Mouse (Mus musculus) heart, adult 2 months (tissue): ENCODE data around the gene Inf2. TPM values are rescaled to one million over a fixed set of nuclear protein-coding genes. Genes with fewer than 3 reads are reported as not detected.

Experiments used
- DNase-seq, 2 experiments: peaks; one replicate each; pipeline ENCODE4 v3.0.0; 2021
- H3K27ac ChIP-seq: fragments of 200-600 bp; 2 replicates; pipeline ENCODE4 v1.8.1; 2022
- H3K27me3 ChIP-seq: fragments of 200-500 bp; 2 replicates; pipeline ENCODE4 v1.6.1; 2012; ENCODE audit warnings: mild to moderate bottlenecking, low read length, inconsistent platforms, mixed read lengths; ENCODE audit not compliant: control insufficient read depth, insufficient read depth
- H3K36me3 ChIP-seq: fragments of 200-500 bp; 2 replicates; pipeline ENCODE4 v1.6.1; 2012; ENCODE audit warnings: low read length, inconsistent platforms; ENCODE audit not compliant: control insufficient read depth, insufficient read depth
- H3K4me1 ChIP-seq: fragments of 200-500 bp; 2 replicates; pipeline ENCODE4 v1.6.1; 2011; ENCODE audit warnings: low read length; ENCODE audit not compliant: control insufficient read depth, insufficient read depth
- H3K4me3 ChIP-seq: fragments of 200-600 bp; 2 replicates; pipeline ENCODE4 v1.8.1; 2022
- H3K79me2 ChIP-seq: fragments of 200-500 bp; replicated peaks from 2 replicates; pipeline ENCODE4 v1.6.1; 2012; ENCODE audit warnings: mild to moderate bottlenecking, inconsistent platforms, low read length, moderate library complexity, mixed read lengths; ENCODE audit not compliant: control insufficient read depth, insufficient read depth
- H3K9ac ChIP-seq: fragments of 200-500 bp; 2 replicates; pipeline ENCODE4 v1.6.1; 2012; ENCODE audit warnings: low read depth, mild to moderate bottlenecking, control low read depth, inconsistent platforms, low read length, mixed read lengths
- CTCF ChIP-seq: fragments of 200-600 bp; IDR thresholded peaks from 2 replicates; pipeline ENCODE4 v1.8.1; 2022; ENCODE audit warnings: antibody characterized with exemption, mild to moderate bottlenecking, moderate library complexity
- EP300 ChIP-seq: fragments of 200-500 bp; IDR thresholded peaks from 2 replicates; pipeline ENCODE4 v1.6.1; 2011; ENCODE audit warnings: low read depth, low read length, control low read depth; ENCODE audit not compliant: insufficient read depth
- POLR2A ChIP-seq: fragments of 200-500 bp; IDR thresholded peaks from 2 replicates; pipeline ENCODE4 v1.6.1; 2011; ENCODE audit warnings: mild to moderate bottlenecking, low read depth, low read length, control low read depth; ENCODE audit not compliant: insufficient read depth
- WGBS: fragments of 180-500 bp; shearing (Covaris S2); methylation state at CpG from one replicate; pipeline ENCODE4 v1.1.7; 2018; 5-methylcytosine and 5-hydroxymethylcytosine counted together
- intact Hi-C: fragments of 180-260 bp; cut with DNase I; formaldehyde crosslinking; loops from one replicate; pipeline ENCODE4 v1.15.1; 2025
- polyA plus RNA-seq: library from polyadenylated mRNA; depleted of rRNA; stranded (reverse); fragments of >200 nt; gene quantifications from 2 replicates; pipeline ENCODE4 v1.2.3, GENCODE M21; 2012
- total RNA-seq, 2 experiments: library from RNA; stranded (reverse); gene quantifications; 2 replicates each; pipeline ENCODE4 v1.2.3; 2021

Inf2 gene
- total and polyA plus RNA-seq, 3 experiments = 12.7 to 17.3 (median 15.0) TPM

DNA sequence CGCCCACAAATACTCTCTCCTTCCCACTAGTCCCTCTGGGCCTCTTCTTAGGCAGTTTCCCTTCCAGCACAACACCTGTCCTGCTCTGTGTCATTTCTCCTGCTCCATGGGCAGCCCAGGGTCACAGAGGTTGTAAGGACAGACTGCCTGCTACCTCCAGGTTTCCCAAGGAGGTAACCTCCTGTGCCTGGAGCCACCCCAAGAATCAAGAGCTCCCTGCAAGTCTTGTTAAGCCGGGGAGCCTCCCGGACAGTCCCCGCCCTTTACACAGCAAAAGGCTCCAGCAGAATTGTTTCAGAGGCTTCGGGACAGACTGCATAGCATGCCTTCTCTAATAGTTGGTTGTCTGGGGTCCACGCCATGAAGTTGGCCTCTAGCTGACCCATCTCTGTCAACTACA is 37.9 kb downstream of the Inf2 start:
- H3K4me3 ChIP-seq = no peak overlapping the region
- H3K79me2 ChIP-seq = no peaks in the 10 kb centered on the region
- no peak overlapping the region for H3K9ac ChIP-seq
- H3K27ac ChIP-seq = no peak overlapping the region; the same call in 1 of the 2 replicates
- intact Hi-C loops = no loop called here
- TF ChIP-seq POLR2A = no peak
- no peak for TF ChIP-seq CTCF
- no peak for TF ChIP-seq EP300
- no peak for DNase-seq
- H3K4me1 ChIP-seq = peaks cover 20% of the 10 kb centered on the region
- no peaks in the 10 kb centered on the region for H3K36me3 ChIP-seq
- H3K27me3 ChIP-seq = no peaks in the 10 kb centered on the region
- 71% methylated on average over 6 of the region's 6 CpGs for WGBS

DNA sequence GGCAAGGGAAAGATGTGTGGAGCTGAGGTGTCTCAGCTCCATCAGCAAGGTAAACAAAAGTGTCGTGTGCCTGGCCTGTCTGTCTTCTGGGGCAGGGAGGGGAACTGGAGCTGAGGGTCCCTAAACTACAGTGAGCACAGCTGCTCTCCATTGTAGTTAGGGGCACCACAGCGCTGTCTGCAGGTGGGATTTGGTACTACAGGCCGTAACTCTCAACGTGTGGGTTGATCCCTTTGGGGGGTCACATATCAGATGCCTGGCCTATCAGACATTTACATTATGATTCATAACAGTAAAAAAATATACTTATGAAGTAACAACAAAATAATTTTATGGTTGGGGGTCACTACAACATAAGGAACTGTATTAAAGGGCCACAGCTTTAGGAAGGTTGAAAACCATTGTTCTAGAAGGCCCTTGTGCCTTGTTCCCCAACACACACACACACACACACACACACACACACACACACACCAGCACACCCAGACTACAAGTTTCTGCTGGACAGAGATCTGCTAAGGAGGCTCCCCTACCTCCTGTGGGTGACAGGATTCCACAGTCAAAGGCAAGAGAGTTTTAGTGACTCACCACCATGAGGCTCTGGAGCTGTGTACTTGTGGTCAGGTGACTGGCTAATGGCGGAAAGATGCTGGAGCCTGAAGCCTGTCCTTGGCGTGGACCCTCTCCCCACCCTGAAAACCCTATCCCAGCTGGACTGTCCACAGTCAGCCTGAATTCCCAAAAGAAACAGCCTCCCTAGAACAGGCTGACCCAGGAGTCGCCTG is 38.7 kb downstream of the Inf2 start:
- H3K27me3 ChIP-seq = no peaks in the 10 kb centered on the region
- 69% methylated on average over 7 of the region's 7 CpGs for WGBS
- intact Hi-C loops = no loop called here
- H3K79me2 ChIP-seq = no peaks in the 10 kb centered on the region
- H3K9ac ChIP-seq = no peak overlapping the region
- TF ChIP-seq EP300 (no peak), POLR2A (0 out of 2 replicates have a peak, but pooled peaks have one; percentile 9), CTCF (peak; percentile 59)
- H3K4me3 ChIP-seq = no peak overlapping the region
- no peak for DNase-seq
- peaks cover 19% of the 10 kb centered on the region for H3K4me1 ChIP-seq
- H3K36me3 ChIP-seq = no peaks in the 10 kb centered on the region
- H3K27ac ChIP-seq = no peak overlapping the region

DNA sequence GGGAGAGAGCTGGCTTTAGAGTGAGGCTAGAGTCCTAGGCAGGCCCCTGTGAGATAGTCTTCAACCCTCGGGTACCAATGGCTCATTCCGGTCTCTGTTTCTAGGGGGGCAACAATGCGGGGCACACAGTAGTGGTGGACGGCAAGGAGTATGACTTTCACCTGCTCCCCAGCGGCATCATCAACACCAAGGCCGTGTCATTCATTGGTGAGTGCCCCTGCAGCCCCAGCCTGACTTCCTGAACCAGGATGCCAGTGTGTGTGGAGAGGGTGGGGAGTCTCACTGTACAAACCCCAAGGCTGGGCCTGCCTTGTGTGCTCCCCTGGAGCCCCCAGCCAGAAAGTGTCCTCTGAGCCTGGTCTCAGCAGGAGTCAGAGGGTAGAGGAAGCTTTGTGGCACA is 39.6 kb downstream of the Inf2 start:
- intact Hi-C loops = no loop called here
- Histone ChIP-seq H3K4me1 (peaks cover 19% of the 10 kb centered on the region), H3K27me3 (no peaks in the 10 kb centered on the region), H3K36me3 (no peaks in the 10 kb centered on the region), H3K4me3 (no peak overlapping the region), H3K27ac (no peak overlapping the region), H3K9ac (no peak overlapping the region), H3K79me2 (no peaks in the 10 kb centered on the region)
- DNase-seq = no peak
- WGBS = 74% methylated on average over 6 of the region's 6 CpGs
- TF ChIP-seq EP300 (no peak), POLR2A (no peak), CTCF (no peak)

DNA sequence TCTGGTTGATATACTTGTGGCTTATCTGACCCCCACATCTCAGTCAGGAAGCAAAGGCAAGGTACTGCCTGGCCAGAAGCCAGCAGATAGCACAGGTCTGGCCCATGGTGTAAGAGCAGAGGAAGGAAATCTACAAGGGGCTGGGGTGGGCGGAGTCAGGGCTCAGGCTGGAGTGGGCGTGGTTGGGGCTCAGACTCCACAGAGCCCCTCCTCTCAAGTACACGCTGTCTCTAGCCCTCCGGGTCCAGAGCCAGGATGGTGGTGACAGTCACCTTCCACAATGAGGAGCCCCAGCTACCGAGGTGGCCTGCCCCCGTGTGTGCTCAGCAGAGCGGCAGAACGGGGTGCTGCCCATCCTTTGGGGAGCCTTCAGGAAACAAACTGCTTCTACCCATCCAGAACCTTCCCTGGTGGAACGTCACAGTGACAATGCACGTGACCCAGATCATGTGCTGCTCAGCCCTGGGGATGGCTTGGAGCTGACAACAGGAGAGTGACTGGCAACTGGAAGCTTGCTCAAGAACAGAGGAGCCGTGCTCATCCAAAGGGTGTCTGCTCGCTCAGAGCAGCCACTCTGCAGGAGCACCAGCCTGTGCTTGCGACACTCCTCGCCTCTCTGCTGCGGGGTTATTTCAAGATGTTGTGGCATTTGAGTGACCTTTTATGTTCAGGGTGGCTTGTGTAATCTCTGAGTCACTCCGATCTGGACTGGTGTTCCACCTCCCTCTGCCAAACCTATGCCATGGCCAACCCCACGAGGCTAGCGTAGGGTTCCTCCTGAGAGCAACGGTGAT is 40.5 kb downstream of the Inf2 start:
- Histone ChIP-seq H3K27me3 (no peaks in the 10 kb centered on the region), H3K4me1 (peaks cover 14% of the 10 kb centered on the region), H3K79me2 (no peaks in the 10 kb centered on the region), H3K4me3 (peak overlapping the region; percentile 39), H3K9ac (peak overlapping the region; percentile 35), H3K36me3 (no peaks in the 10 kb centered on the region), H3K27ac (peak overlapping the region; percentile 90)
- peak; percentile 67 to 81 for DNase-seq
- 13% methylated on average over 19 of the region's 19 CpGs for WGBS
- TF ChIP-seq CTCF = no peak
- TF ChIP-seq POLR2A = peak; percentile 65; the same call in 1 of the 2 replicates
- TF ChIP-seq EP300 = peak; percentile 92; the same call in 1 of the 2 replicates
- intact Hi-C loops = no loop called here

DNA sequence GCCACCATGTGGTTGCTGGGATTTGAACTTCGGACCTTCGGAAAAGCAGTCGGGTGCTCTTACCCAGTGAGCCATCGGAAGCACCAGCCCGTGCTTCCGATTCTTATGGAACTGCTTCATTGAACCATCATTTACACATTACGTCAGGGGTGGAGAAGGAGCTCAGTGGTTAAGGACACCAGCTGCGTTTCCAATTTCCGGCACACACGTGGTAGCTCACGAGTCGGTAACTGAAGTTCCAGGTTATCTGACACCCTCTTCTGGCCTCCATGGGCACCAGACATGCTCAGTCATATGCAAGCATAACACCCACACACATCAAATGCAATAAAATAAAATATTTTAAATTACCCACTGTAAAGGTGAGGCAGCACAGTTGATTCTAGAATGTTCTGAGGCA is 41.4 kb downstream of the Inf2 start:
- H3K4me3 ChIP-seq = no peak overlapping the region
- no peaks in the 10 kb centered on the region for H3K36me3 ChIP-seq
- no peaks in the 10 kb centered on the region for H3K79me2 ChIP-seq
- no peak for DNase-seq
- intact Hi-C loops = no loop called here
- TF ChIP-seq CTCF (no peak), POLR2A (no peak), EP300 (no peak)
- no peak overlapping the region for H3K9ac ChIP-seq
- H3K27ac ChIP-seq = no peak overlapping the region
- WGBS = 95% methylated on average over 12 of the region's 12 CpGs
- peaks cover 14% of the 10 kb centered on the region for H3K4me1 ChIP-seq
- no peaks in the 10 kb centered on the region for H3K27me3 ChIP-seq
